10 mouse cellular contexts compared by ENCODE assay signal in genomic region chr17:83645226-83645808, GRCm38 (mm10). TPM values are rescaled to one million over a fixed set of nuclear protein-coding genes. Genes with fewer than 3 reads are reported as not detected.
DNase-seq lines count a peak whose midpoint lies in the region; ATAC-seq lines count a peak whose summit lies in the region.
"Had no signal": no experiment of that assay in that cellular context is flagged by ENCODE, and none has a peak within 500 bp of the region (broad histone marks: within the 10 kb centered on the region; RNA-seq: fewer than 3 reads in every experiment).

No protein-coding gene starts in this region.

- peak; percentile 57 for DNase-seq in embryo, embryonic 10 days (ENCODE audit: low spot score)
- no peak for DNase-seq in embryo, embryonic 9.5 days (ENCODE audit: extremely low spot score)
- peak; percentile 14 for DNase-seq in Muller cell, postnatal 12 days (ENCODE audit: inconsistent ontology term)
- DNase-seq in thymus, postnatal 4 days, result peak; percentile 46

- H3K4me2 ChIP-seq in kidney, embryonic 15.5 days, result no peak overlapping the region
- H3K4me2 ChIP-seq in forebrain, embryonic 13.5 days, result no peak overlapping the region
- H3K4me2 ChIP-seq: limb, embryonic 13.5 days had no signal

- 0 out of 2 replicates have a peak, but pooled peaks cover 6% of the 10 kb centered on the region for H3K4me1 ChIP-seq in kidney, embryonic 15.5 days
- peaks cover 45% of the 10 kb centered on the region for H3K4me1 ChIP-seq in megakaryocyte, embryonic 14.5 days
- no peaks in the 10 kb centered on the region for H3K4me1 ChIP-seq in forebrain, embryonic 13.5 days
- H3K4me1 ChIP-seq: limb, embryonic 13.5 days had no signal

- H3K27me3 ChIP-seq in kidney, embryonic 15.5 days, result no peaks in the 10 kb centered on the region
- H3K27me3 ChIP-seq in megakaryocyte, embryonic 14.5 days (replicated peaks), result no peaks in the 10 kb centered on the region
- no peaks in the 10 kb centered on the region for H3K27me3 ChIP-seq in forebrain, embryonic 13.5 days
- H3K27me3 ChIP-seq: limb, embryonic 13.5 days; Patski had no signal

- 66% methylated on average over 8 of the region's 9 CpGs for WGBS in kidney, embryonic 15.5 days
- 67% methylated on average over 8 of the region's 9 CpGs for WGBS in forebrain, embryonic 13.5 days

- H3K9me3 ChIP-seq in kidney, embryonic 15.5 days (replicated peaks), result no peaks in the 10 kb centered on the region
- H3K9me3 ChIP-seq in megakaryocyte, embryonic 14.5 days, result peaks cover 5% of the 10 kb centered on the region; the same call in 1 of the 2 replicates
- H3K9me3 ChIP-seq in forebrain, embryonic 13.5 days (replicated peaks), result no peaks in the 10 kb centered on the region
- H3K9me3 ChIP-seq: limb, embryonic 13.5 days had no signal

- H3K27ac ChIP-seq in kidney, embryonic 15.5 days, result no peak overlapping the region
- no peak overlapping the region for H3K27ac ChIP-seq in forebrain, embryonic 13.5 days
- H3K27ac ChIP-seq: limb, embryonic 13.5 days had no signal

- H3K9ac ChIP-seq in kidney, embryonic 15.5 days, result no peak overlapping the region
- no peak overlapping the region for H3K9ac ChIP-seq in forebrain, embryonic 13.5 days
- H3K9ac ChIP-seq: limb, embryonic 13.5 days had no signal

- no peak overlapping the region for H3K4me3 ChIP-seq in kidney, embryonic 15.5 days (replicated peaks)
- H3K4me3 ChIP-seq in megakaryocyte, embryonic 14.5 days (replicated peaks), result peak overlapping the region; percentile 59
- no peak overlapping the region for H3K4me3 ChIP-seq in forebrain, embryonic 13.5 days
- H3K4me3 ChIP-seq: limb, embryonic 13.5 days had no signal

- H3K36me3 ChIP-seq in kidney, embryonic 15.5 days, result no peaks in the 10 kb centered on the region
- H3K36me3 ChIP-seq in megakaryocyte, embryonic 14.5 days (replicated peaks; ENCODE audit: low read length), result no peaks in the 10 kb centered on the region
- no peaks in the 10 kb centered on the region for H3K36me3 ChIP-seq in forebrain, embryonic 13.5 days (ENCODE audit: poor library complexity, severe bottlenecking)
- H3K36me3 ChIP-seq: limb, embryonic 13.5 days had no signal

- peak; percentile 97 for ATAC-seq in granulocyte monocyte progenitor cell, adult 5-6 weeks (replicated peaks; ENCODE audit: poor library complexity, severe bottlenecking)
- peak; percentile 69; the same call in 1 of the 2 replicates for ATAC-seq in kidney, embryonic 15.5 days (replicated peaks; ENCODE audit: low FRiP score)
- ATAC-seq in forebrain, embryonic 13.5 days, result no peak
- ATAC-seq: Patski had no signal

RNA-seq across cellular contexts. Expression of gene Kcng3, which starts 13.6 kb away (rescaled TPM):
- total RNA-seq in granulocyte monocyte progenitor cell, adult 5-6 weeks (2014; fragmentation: Nextera tagmentation), result not detected in 2 replicates
- total RNA-seq in granulocyte monocyte progenitor cell, adult 5-6 weeks (2017), result not detected in 2 replicates
- polyA plus RNA-seq in kidney, embryonic 15.5 days (2015; fragmentation: Nextera tagmentation; extraction: Ambion mirVana), result 0.05 TPM in 1 of 2 replicates, not detected in the other
- 1.1 TPM in 1 of 2 replicates, not detected in the other for polyA plus RNA-seq in megakaryocyte, embryonic 14.5 days (2012; ENCODE audit: insufficient read depth, low replicate concordance)
- not detected in 2 replicates for polyA plus RNA-seq in forebrain, embryonic 13.5 days (2015; fragmentation: Nextera tagmentation; extraction: Ambion mirVana)
- polyA plus RNA-seq: limb, embryonic 13.5 days; Patski had no signal
